Mouse (Mus musculus): ENCODE measurements around the gene Vpreb1.

DNA sequence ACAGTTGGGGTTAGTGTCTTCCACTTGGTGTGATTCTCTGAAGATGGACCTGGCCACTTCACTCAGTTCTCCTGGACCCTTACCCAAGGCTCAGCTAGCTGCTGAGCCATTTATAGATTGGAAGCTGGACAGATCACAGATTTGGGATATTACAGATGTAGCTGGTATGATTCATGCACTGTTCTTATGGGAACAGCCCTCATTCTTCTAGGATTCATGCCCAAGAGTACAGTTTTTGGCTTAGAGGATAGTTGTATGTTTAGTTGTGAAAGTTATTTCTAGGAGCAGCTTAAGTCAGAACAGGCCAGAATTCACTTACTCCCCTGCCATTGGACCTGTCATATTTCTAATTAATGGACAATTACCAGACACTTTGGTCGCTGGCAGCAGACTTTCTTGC, 42.8 kb upstream of the Vpreb1 start:
- TF ChIP-seq POLR2A (IDR thresholded peaks at IDR 0.05; ENCODE audit: control insufficient read depth, low read depth, low read length) (no peak), CTCF (IDR thresholded peaks at IDR 0.05; ENCODE audit: control insufficient read depth, insufficient read depth, insufficient replicate concordance, low read depth, low read length) (no peak)
